Comparison of ENCODE assay signal across 7 mouse cellular contexts in genomic region chr14:52014761-52015311, GRCm38 (mm10). TPM values are rescaled to one million over a fixed set of nuclear protein-coding genes. Genes with fewer than 3 reads are reported as not detected.
A peak's percentile ranks its signal among the peaks of the same experiment; 100 is the strongest.
DNase-seq lines count a peak whose midpoint lies in the region; ATAC-seq and TF ChIP-seq lines count a peak whose summit lies in the region.

No protein-coding gene starts in this region.

- ATAC-seq in embryonic facial prominence, embryonic 12.5 days (ENCODE audit: insufficient number of reproducible peaks, insufficient read depth, low FRiP score, low TSS enrichment), result no peak
- ATAC-seq in limb, embryonic 11.5 days (ENCODE audit: insufficient number of reproducible peaks, low FRiP score, low TSS enrichment, low read depth), result 0 out of 2 replicates have a peak, but pooled peaks have one; percentile 19

- H3K4me3 ChIP-seq in ES-Bruce4 (ENCODE audit: low read depth, low read length), result peak overlapping the region; percentile 97
- H3K4me3 ChIP-seq in embryonic facial prominence, embryonic 12.5 days, result peak overlapping the region; percentile 65
- H3K4me3 ChIP-seq in limb, embryonic 11.5 days (ENCODE audit: low read depth, low read length), result peak overlapping the region; percentile 70
- peak overlapping the region; percentile 85 for H3K4me3 ChIP-seq in midbrain, embryonic 10.5 days

- TF ChIP-seq POLR2A in ES-Bruce4 (IDR thresholded peaks at IDR 0.05; ENCODE audit: insufficient read depth, low read length), result peak; percentile 46

- peak overlapping the region; percentile 98 for H3K27ac ChIP-seq in ES-Bruce4 (ENCODE audit: insufficient read depth, low read length)
- peak overlapping the region; percentile 97 for H3K27ac ChIP-seq in embryonic facial prominence, embryonic 12.5 days
- peak overlapping the region; percentile 96 for H3K27ac ChIP-seq in limb, embryonic 11.5 days (replicated peaks; ENCODE audit: low read depth, low read length)
- peak overlapping the region; percentile 100 for H3K27ac ChIP-seq in midbrain, embryonic 10.5 days (replicated peaks)

- H3K4me1 ChIP-seq in ES-Bruce4 (ENCODE audit: control insufficient read depth, insufficient read depth, low read length), result peaks cover 9% of the 10 kb centered on the region
- peaks cover 57% of the 10 kb centered on the region for H3K4me1 ChIP-seq in embryonic facial prominence, embryonic 12.5 days
- peaks cover 32% of the 10 kb centered on the region for H3K4me1 ChIP-seq in limb, embryonic 11.5 days (ENCODE audit: control insufficient read depth, insufficient read depth, low read length)
- H3K4me1 ChIP-seq in midbrain, embryonic 10.5 days, result peaks cover 83% of the 10 kb centered on the region

- no peaks in the 10 kb centered on the region for H3K9me3 ChIP-seq in ES-Bruce4 (replicated peaks; ENCODE audit: control insufficient read depth, insufficient read depth, low read length, poor library complexity, severe bottlenecking)
- H3K9me3 ChIP-seq in embryonic facial prominence, embryonic 12.5 days, result no peaks in the 10 kb centered on the region
- H3K9me3 ChIP-seq in limb, embryonic 11.5 days (ENCODE audit: control insufficient read depth, low read length), result no peaks in the 10 kb centered on the region
- no peaks in the 10 kb centered on the region for H3K9me3 ChIP-seq in midbrain, embryonic 10.5 days (replicated peaks)

- no peaks in the 10 kb centered on the region for H3K27me3 ChIP-seq in ES-Bruce4 (ENCODE audit: control insufficient read depth, insufficient read depth, low read length, poor library complexity, severe bottlenecking)
- H3K27me3 ChIP-seq in embryonic facial prominence, embryonic 12.5 days, result no peaks in the 10 kb centered on the region
- no peaks in the 10 kb centered on the region for H3K27me3 ChIP-seq in limb, embryonic 11.5 days (ENCODE audit: control insufficient read depth, insufficient read depth, low read length)
- H3K27me3 ChIP-seq in midbrain, embryonic 10.5 days (ENCODE audit: low read depth, poor library complexity, severe bottlenecking), result no peaks in the 10 kb centered on the region

- peak; percentile 69 for DNase-seq in adipocyte (ENCODE audit: low spot score)
- peak; percentile 63 to 65 for DNase-seq in heart, postnatal 14 days
- peak; percentile 78 for DNase-seq in limb, embryonic 11.5 days (ENCODE audit: low spot score)
- DNase-seq in midbrain, embryonic 10.5 days (ENCODE audit: low spot score), result peak; percentile 86
- DNase-seq in thymus, postnatal 14 days, result peak; percentile 64

- WGBS in embryonic facial prominence, embryonic 12.5 days, result under 1% methylated on average over 25 of the region's 28 CpGs
- WGBS in limb, embryonic 11.5 days, result 1% methylated on average over 19 of the region's 28 CpGs
- WGBS in midbrain, embryonic 10.5 days, result under 1% methylated on average over 25 of the region's 28 CpGs

- peak overlapping the region; percentile 98 for H3K9ac ChIP-seq in ES-Bruce4 (ENCODE audit: low read depth, poor library complexity, severe bottlenecking)
- H3K9ac ChIP-seq in embryonic facial prominence, embryonic 12.5 days, result peak overlapping the region; percentile 86
- peak overlapping the region; percentile 92 for H3K9ac ChIP-seq in limb, embryonic 11.5 days (ENCODE audit: low read length)

- no peaks in the 10 kb centered on the region for H3K36me3 ChIP-seq in ES-Bruce4 (ENCODE audit: control insufficient read depth, insufficient read depth, low read length, poor library complexity, severe bottlenecking)
- H3K36me3 ChIP-seq in embryonic facial prominence, embryonic 12.5 days, result no peaks in the 10 kb centered on the region
- H3K36me3 ChIP-seq in limb, embryonic 11.5 days (ENCODE audit: control insufficient read depth, insufficient read depth, low read length), result no peaks in the 10 kb centered on the region
- H3K36me3 ChIP-seq in midbrain, embryonic 10.5 days, result peaks cover 4% of the 10 kb centered on the region; the same call in 1 of the 2 replicates

- H3K4me2 ChIP-seq in embryonic facial prominence, embryonic 12.5 days (replicated peaks), result peak overlapping the region; percentile 54
- peak overlapping the region; percentile 58 for H3K4me2 ChIP-seq in limb, embryonic 11.5 days (ENCODE audit: low read depth, severe bottlenecking)

- TF ChIP-seq CTCF in ES-Bruce4 (IDR thresholded peaks at IDR 0.05; ENCODE audit: low read depth, low read length), result no peak

- 0 out of 2 replicates have a peak, but pooled peaks have one; percentile 59 for TF ChIP-seq EP300 in ES-Bruce4 (IDR thresholded peaks at IDR 0.05; ENCODE audit: insufficient read depth, low read depth, low read length)

- intact Hi-C loops in heart, postnatal 14 days (cut with DNase I), result no loop called here

RNA-seq across cellular contexts. Expression of gene Tmem253, which starts 0.6 kb away (rescaled TPM):
- 1.3 and 1.9 TPM in 2 replicates for polyA plus RNA-seq in ES-Bruce4 (2011; ENCODE audit: insufficient read depth, insufficient read length, low read depth, missing spikeins)
- polyA plus RNA-seq in embryonic facial prominence, embryonic 12.5 days (2016; fragmentation: Nextera tagmentation; extraction: Ambion mirVana), result 0.51 and 0.63 TPM in 2 replicates
- 1 to 10 TPM; 1.5 to 1.9 TPM for total RNA-seq in heart, postnatal 14 days (2021)
- polyA plus RNA-seq in limb, embryonic 11.5 days (2014; fragmentation: Nextera tagmentation; extraction: Ambion mirVana), result 0.60 and 1.3 TPM in 2 replicates
- polyA plus RNA-seq in midbrain, embryonic 10.5 days (2016; fragmentation: Nextera tagmentation; extraction: Ambion mirVana), result 0.67 and 1.2 TPM in 2 replicates

RNA-seq across cellular contexts. Expression of gene Zfp219, which starts 5.7 kb away (rescaled TPM):
- polyA plus RNA-seq in ES-Bruce4 (2011; ENCODE audit: insufficient read depth, insufficient read length, low read depth, missing spikeins), result 64.5 and 69.1 TPM in 2 replicates
- polyA plus RNA-seq in embryonic facial prominence, embryonic 12.5 days (2016; fragmentation: Nextera tagmentation; extraction: Ambion mirVana), result 56.7 and 60.6 TPM in 2 replicates
- total RNA-seq in heart, postnatal 14 days (2021), result 10 to 100 TPM; 32.0 to 33.6 TPM
- 51.6 and 52.0 TPM in 2 replicates for polyA plus RNA-seq in limb, embryonic 11.5 days (2014; fragmentation: Nextera tagmentation; extraction: Ambion mirVana)
- 89.4 and 96.6 TPM in 2 replicates for polyA plus RNA-seq in midbrain, embryonic 10.5 days (2016; fragmentation: Nextera tagmentation; extraction: Ambion mirVana)

RNA-seq across cellular contexts. Expression of gene Olfr221, which starts 27.4 kb away (rescaled TPM):
- polyA plus RNA-seq in ES-Bruce4 (2011; ENCODE audit: insufficient read depth, insufficient read length, low read depth, missing spikeins), result not detected in 2 replicates
- polyA plus RNA-seq in embryonic facial prominence, embryonic 12.5 days (2016; fragmentation: Nextera tagmentation; extraction: Ambion mirVana), result not detected in 2 replicates
- total RNA-seq in heart, postnatal 14 days (2021), result not detected
- not detected in 2 replicates for polyA plus RNA-seq in limb, embryonic 11.5 days (2014; fragmentation: Nextera tagmentation; extraction: Ambion mirVana)
- polyA plus RNA-seq in midbrain, embryonic 10.5 days (2016; fragmentation: Nextera tagmentation; extraction: Ambion mirVana), result not detected in 2 replicates

RNA-seq across cellular contexts. Expression of gene Arhgef40, which starts 30.3 kb away (rescaled TPM):
- polyA plus RNA-seq in ES-Bruce4 (2011; ENCODE audit: insufficient read depth, insufficient read length, low read depth, missing spikeins), result 20.5 and 24.8 TPM in 2 replicates
- polyA plus RNA-seq in embryonic facial prominence, embryonic 12.5 days (2016; fragmentation: Nextera tagmentation; extraction: Ambion mirVana), result 204 and 214 TPM in 2 replicates
- 10 to 100 TPM; 39.7 to 47.1 TPM for total RNA-seq in heart, postnatal 14 days (2021)
- polyA plus RNA-seq in limb, embryonic 11.5 days (2014; fragmentation: Nextera tagmentation; extraction: Ambion mirVana), result 154 and 158 TPM in 2 replicates
- polyA plus RNA-seq in midbrain, embryonic 10.5 days (2016; fragmentation: Nextera tagmentation; extraction: Ambion mirVana), result 85.4 and 99.8 TPM in 2 replicates
